Mouse (Mus musculus) liver, embryonic 15.5 days (tissue): ENCODE data around the gene Gna12. TPM values are rescaled to one million over a fixed set of nuclear protein-coding genes. Genes with fewer than 3 reads are reported as not detected.
A peak's percentile ranks its signal among the peaks of the same experiment; 100 is the strongest.

ENCODE experiments used
- ATAC-seq: fragments of 200-750 bp; cut with Nextera tagmentation; 2 replicates; pipeline ENCODE4 v1.8.0; 2017; ENCODE audit warnings: moderate number of reproducible peaks, mild to moderate bottlenecking, moderate library complexity; ENCODE audit not compliant: insufficient read depth
- H3K27ac ChIP-seq: fragments of 300-500 bp; sonication (generic); replicated peaks from 2 replicates; pipeline ENCODE4 v1.5.1; 2015; ENCODE audit warnings: mild to moderate bottlenecking, inconsistent platforms
- H3K27me3 ChIP-seq: fragments of 300-500 bp; sonication (generic); 2 replicates; pipeline ENCODE4 v1.6.1; 2015; ENCODE audit warnings: mild to moderate bottlenecking, inconsistent platforms
- H3K36me3 ChIP-seq: fragments of 300-500 bp; sonication (generic); replicated peaks from 2 replicates; pipeline ENCODE4 v1.6.1; 2015; ENCODE audit warnings: moderate library complexity, mild to moderate bottlenecking, inconsistent platforms
- H3K4me1 ChIP-seq: fragments of 300-500 bp; sonication (generic); replicated peaks from 2 replicates; pipeline ENCODE4 v1.6.1; 2015; ENCODE audit warnings: inconsistent platforms
- H3K4me2 ChIP-seq: fragments of 300-500 bp; sonication (generic); 2 replicates; pipeline ENCODE4 v1.6.1; 2015; ENCODE audit warnings: moderate library complexity, mild to moderate bottlenecking, inconsistent platforms
- H3K4me3 ChIP-seq: fragments of 300-500 bp; sonication (generic); replicated peaks from 2 replicates; pipeline ENCODE4 v1.5.1; 2015; ENCODE audit warnings: mild to moderate bottlenecking, inconsistent platforms
- H3K9ac ChIP-seq: fragments of 300-500 bp; sonication (generic); 2 replicates; pipeline ENCODE4 v1.6.1; 2015; ENCODE audit warnings: moderate library complexity, mild to moderate bottlenecking, inconsistent platforms
- H3K9me3 ChIP-seq: fragments of 300-500 bp; sonication (generic); replicated peaks from 2 replicates; pipeline ENCODE4 v1.6.1; 2016; ENCODE audit warnings: inconsistent platforms
- WGBS: fragments of 180-500 bp; shearing (Covaris S2); methylation state at CpG from one replicate; pipeline ENCODE4 v1.1.7; 2015; ENCODE audit warnings: mixed read lengths; ENCODE audit not compliant: insufficient replicate concordance; 5-methylcytosine and 5-hydroxymethylcytosine counted together
- polyA plus RNA-seq: library from polyadenylated mRNA; unstranded; fragments of >200 nt; fragmentation: Nextera tagmentation; extraction: Ambion mirVana; gene quantifications from 2 replicates; pipeline ENCODE4 v1.2.1, GENCODE M21; 2015

The Gna12 gene
- polyA plus RNA-seq, 1 experiment from 2014 or later: 14.1 TPM

DNA sequence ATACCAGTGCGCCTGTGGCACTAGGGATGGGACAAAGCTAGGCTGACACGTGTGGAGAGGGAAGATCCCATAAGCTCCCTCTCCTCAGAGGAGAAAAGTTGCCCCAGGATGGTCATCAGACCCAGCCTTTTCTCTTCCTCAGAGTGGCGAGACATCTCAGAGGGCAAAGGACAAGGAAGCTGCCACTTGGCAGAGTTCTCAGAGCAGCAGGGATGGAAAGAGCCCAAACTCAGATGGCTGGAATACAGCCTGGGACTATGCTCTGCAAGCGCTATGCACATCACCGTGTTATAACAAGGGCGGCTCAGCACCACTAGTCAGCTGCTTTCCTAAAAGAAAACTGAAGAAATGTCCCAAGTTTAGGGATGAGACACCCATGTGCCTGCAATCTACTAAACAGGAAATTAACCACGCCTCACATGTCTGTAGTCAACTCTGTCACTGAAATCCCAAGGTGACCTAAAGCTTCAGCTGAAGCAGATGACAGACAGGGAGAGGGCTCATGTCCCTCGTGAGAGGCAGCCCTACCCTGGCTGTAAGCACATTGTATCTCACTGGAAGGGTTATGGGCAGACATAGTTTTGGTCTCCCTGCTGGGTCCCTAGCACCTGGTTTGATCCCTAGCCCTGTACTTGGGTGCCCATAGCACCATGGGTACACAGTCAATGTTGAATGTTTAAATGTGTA, 48.2 kb downstream of the Gna12 start:
- Histone ChIP-seq H3K9ac (no peak overlapping the region), H3K9me3 (no peaks in the 10 kb centered on the region), H3K4me1 (peaks cover 21% of the 10 kb centered on the region; the same call in 1 of the 2 replicates), H3K36me3 (peaks cover 38% of the 10 kb centered on the region), H3K27me3 (no peaks in the 10 kb centered on the region), H3K4me2 (no peak overlapping the region), H3K4me3 (no peak overlapping the region), H3K27ac (no peak overlapping the region)
- ATAC-seq: no peak
- 59% methylated on average over 8 of the region's 8 CpGs for WGBS

DNA sequence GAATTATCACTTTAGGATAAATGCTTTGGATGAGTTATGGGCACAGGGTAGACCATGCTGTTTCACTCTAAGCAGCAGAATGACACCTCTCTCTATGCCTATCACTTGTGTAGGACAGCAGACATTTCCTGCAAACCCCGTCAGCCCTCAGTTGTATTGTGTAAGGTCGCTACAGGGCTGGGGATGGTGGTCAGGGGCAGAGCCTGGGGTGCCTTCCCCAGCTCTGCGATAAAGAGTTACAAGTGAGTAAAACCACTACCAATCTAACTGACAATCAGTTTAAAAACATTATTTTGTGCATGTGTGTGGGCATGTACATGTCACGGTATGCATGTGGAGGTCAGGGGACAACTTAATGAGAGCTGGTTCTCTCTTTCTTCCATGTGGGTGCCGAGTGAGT, 49.1 kb downstream of the Gna12 start:
- Histone ChIP-seq H3K9me3 (no peaks in the 10 kb centered on the region), H3K9ac (no peak overlapping the region), H3K4me2 (no peak overlapping the region), H3K4me3 (no peak overlapping the region), H3K36me3 (peaks cover 40% of the 10 kb centered on the region), H3K4me1 (0 out of 2 replicates have a peak, but pooled peaks cover 12% of the 10 kb centered on the region), H3K27me3 (no peaks in the 10 kb centered on the region), H3K27ac (no peak overlapping the region)
- ATAC-seq: no peak; the same call in 1 of the 2 replicates
- 32% methylated on average over 5 of the region's 5 CpGs for WGBS

DNA sequence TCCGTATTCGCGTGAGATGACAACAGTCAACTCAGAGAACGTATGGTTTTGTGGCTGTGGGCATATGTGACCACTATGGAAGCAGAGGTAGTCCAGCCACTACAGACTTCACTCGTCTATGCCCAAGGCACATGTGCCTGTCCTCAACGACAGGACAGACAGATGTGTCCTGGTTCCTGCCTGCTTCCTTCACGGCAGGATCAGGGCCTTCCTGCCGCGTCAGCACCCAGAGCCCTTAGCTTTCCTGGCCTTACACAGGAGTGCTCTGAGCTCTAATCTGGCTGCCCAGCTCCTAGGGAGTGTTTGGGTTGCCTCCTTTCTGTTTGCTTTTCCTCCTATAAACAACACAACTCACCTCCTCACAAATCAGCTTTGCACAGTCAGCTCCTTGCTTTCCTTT, 53.3 kb downstream of the Gna12 start:
- Histone ChIP-seq H3K4me1 (peaks cover 40% of the 10 kb centered on the region), H3K4me2 (no peak overlapping the region), H3K27ac (no peak overlapping the region), H3K9me3 (no peaks in the 10 kb centered on the region), H3K36me3 (peaks cover 16% of the 10 kb centered on the region; the same call in 1 of the 2 replicates), H3K9ac (no peak overlapping the region), H3K27me3 (no peaks in the 10 kb centered on the region), H3K4me3 (no peak overlapping the region)
- no peak for ATAC-seq
- 55% methylated on average over 9 of the region's 9 CpGs for WGBS

GRCm38 (mm10) chr5:140775111-140775510, 55.1 kb downstream of the Gna12 start:
- no peak overlapping the region for H3K9ac ChIP-seq
- WGBS: 78% methylated on average over 4 of the region's 4 CpGs
- H3K27me3 ChIP-seq: no peaks in the 10 kb centered on the region
- peaks cover 12% of the 10 kb centered on the region; the same call in 1 of the 2 replicates for H3K36me3 ChIP-seq
- peaks cover 39% of the 10 kb centered on the region for H3K4me1 ChIP-seq
- H3K9me3 ChIP-seq: no peaks in the 10 kb centered on the region
- ATAC-seq: no peak
- no peak overlapping the region for H3K4me2 ChIP-seq
- no peak overlapping the region for H3K27ac ChIP-seq
- no peak overlapping the region for H3K4me3 ChIP-seq

DNA sequence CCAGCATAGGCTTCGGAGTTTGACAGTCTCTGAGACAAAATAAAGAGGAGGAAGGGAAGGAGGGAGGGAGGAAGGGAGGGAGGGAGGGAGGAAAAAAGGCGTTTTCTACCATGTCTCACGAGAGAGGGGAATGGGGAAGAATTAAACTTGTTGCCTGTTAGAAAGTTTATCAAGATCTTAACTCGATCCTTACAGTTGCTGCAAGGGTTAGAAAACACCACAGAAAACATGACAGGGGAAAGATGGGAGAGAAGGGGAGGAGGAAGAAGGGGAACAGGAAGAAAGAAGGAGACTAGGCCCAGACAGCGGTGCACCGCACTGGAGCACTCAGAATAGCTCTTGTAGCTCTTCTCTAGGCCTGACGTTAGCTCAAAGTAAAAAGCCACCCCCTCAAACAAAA, 58.1 kb downstream of the Gna12 start:
- peak overlapping the region; percentile 39; the same call in 1 of the 2 replicates for H3K27ac ChIP-seq
- 20% methylated on average over 7 of the region's 7 CpGs for WGBS
- no peaks in the 10 kb centered on the region for H3K9me3 ChIP-seq
- no peak overlapping the region for H3K4me3 ChIP-seq
- no peak overlapping the region for H3K9ac ChIP-seq
- no peak overlapping the region for H3K4me2 ChIP-seq
- peaks cover 59% of the 10 kb centered on the region for H3K4me1 ChIP-seq
- ATAC-seq: no peak
- no peaks in the 10 kb centered on the region for H3K27me3 ChIP-seq
- H3K36me3 ChIP-seq: 0 out of 2 replicates have a peak, but pooled peaks cover 3% of the 10 kb centered on the region

DNA sequence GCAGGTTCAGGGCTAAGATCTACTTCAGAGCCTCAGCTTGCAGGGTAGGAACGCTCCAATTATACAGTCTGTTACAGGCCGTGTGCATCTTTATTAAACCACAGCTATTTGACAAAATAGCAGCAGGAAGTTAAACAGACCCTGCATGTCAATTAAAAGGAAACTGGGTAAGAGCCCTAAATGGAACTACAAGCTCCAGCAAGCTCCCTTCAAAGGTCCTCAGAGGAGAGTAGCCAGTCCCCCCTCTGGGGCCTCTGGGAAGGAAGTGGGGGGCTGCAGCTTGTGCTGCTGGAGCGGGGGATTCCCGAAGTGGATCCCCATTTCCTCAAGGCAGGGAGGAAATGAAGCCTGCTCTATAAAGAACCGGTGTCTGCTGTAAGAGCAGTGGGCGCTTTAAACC, 58.6 kb downstream of the Gna12 start:
- Histone ChIP-seq H3K27ac (peak overlapping the region; percentile 39; the same call in 1 of the 2 replicates), H3K9me3 (no peaks in the 10 kb centered on the region), H3K4me2 (no peak overlapping the region), H3K36me3 (no peaks in the 10 kb centered on the region), H3K4me1 (peaks cover 63% of the 10 kb centered on the region), H3K4me3 (no peak overlapping the region), H3K9ac (no peak overlapping the region), H3K27me3 (no peaks in the 10 kb centered on the region)
- no peak for ATAC-seq
- 35% methylated on average over 6 of the region's 6 CpGs for WGBS

DNA sequence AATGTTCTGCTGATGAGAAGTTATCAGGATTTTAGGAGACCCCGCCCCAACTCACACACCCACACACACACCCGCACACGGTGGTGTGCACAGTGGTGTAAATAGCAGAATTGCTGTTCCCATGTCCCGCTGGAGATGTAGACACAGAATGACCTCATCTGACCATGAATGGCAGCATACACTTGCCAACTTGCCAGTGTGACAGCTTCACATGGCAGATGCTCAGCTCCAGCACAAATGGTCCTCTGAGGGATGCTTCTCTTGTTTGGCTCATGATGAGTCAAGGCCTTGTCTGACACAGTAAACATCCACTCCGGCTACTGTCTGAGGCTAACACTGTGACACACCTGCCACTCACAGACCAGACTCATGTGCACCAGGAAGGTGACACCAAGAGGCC, 61.9 kb downstream of the Gna12 start:
- no peaks in the 10 kb centered on the region for H3K27me3 ChIP-seq
- no peaks in the 10 kb centered on the region for H3K9me3 ChIP-seq
- H3K4me2 ChIP-seq: no peak overlapping the region
- H3K27ac ChIP-seq: peak overlapping the region; percentile 67; the same call in 1 of the 2 replicates
- H3K9ac ChIP-seq: no peak overlapping the region
- ATAC-seq: no peak
- WGBS: 35% methylated on average over 5 of the region's 5 CpGs
- H3K36me3 ChIP-seq: no peaks in the 10 kb centered on the region
- H3K4me3 ChIP-seq: no peak overlapping the region
- H3K4me1 ChIP-seq: peaks cover 73% of the 10 kb centered on the region

- Histone ChIP-seq H3K4me3 (no peak overlapping the region), H3K4me1 (peaks cover 69% of the 10 kb centered on the region), H3K27me3 (no peaks in the 10 kb centered on the region), H3K9ac (no peak overlapping the region), H3K36me3 (no peaks in the 10 kb centered on the region), H3K27ac (peak overlapping the region; percentile 67), H3K4me2 (no peak overlapping the region), H3K9me3 (no peaks in the 10 kb centered on the region)
- 49% methylated on average over 9 of the region's 9 CpGs for WGBS
- ATAC-seq: peak; percentile 40; the same call in 1 of the 2 replicates
Measured at GRCm38 (mm10) chr5:140767704-140768141, 62.5 kb downstream of the Gna12 start.

- H3K9ac ChIP-seq: no peak overlapping the region
- H3K27me3 ChIP-seq: no peaks in the 10 kb centered on the region
- no peaks in the 10 kb centered on the region for H3K9me3 ChIP-seq
- ATAC-seq: no peak
- no peak overlapping the region for H3K27ac ChIP-seq
- H3K36me3 ChIP-seq: peaks cover 11% of the 10 kb centered on the region
- H3K4me3 ChIP-seq: no peak overlapping the region
- H3K4me2 ChIP-seq: no peak overlapping the region
- 63% methylated on average over 4 of the region's 4 CpGs for WGBS
- H3K4me1 ChIP-seq: peaks cover 59% of the 10 kb centered on the region
Measured at GRCm38 (mm10) chr5:140766566-140766965, 63.7 kb downstream of the Gna12 start.

GRCm38 (mm10) chr5:140764921-140765613, 65.2 kb downstream of the Gna12 start:
- H3K9ac ChIP-seq: no peak overlapping the region
- no peak overlapping the region for H3K4me2 ChIP-seq
- WGBS: 32% methylated on average over 6 of the region's 6 CpGs
- H3K27me3 ChIP-seq: no peaks in the 10 kb centered on the region
- H3K4me3 ChIP-seq: no peak overlapping the region
- H3K27ac ChIP-seq: peak overlapping the region; percentile 57; the same call in 1 of the 2 replicates
- peaks cover 54% of the 10 kb centered on the region for H3K4me1 ChIP-seq
- peak; percentile 59 for ATAC-seq
- H3K36me3 ChIP-seq: peaks cover 23% of the 10 kb centered on the region
- no peaks in the 10 kb centered on the region for H3K9me3 ChIP-seq

- Histone ChIP-seq H3K36me3 (peaks cover 46% of the 10 kb centered on the region), H3K4me3 (no peak overlapping the region), H3K9me3 (no peaks in the 10 kb centered on the region), H3K27ac (no peak overlapping the region), H3K9ac (no peak overlapping the region), H3K27me3 (no peaks in the 10 kb centered on the region), H3K4me1 (peaks cover 36% of the 10 kb centered on the region), H3K4me2 (no peak overlapping the region)
- WGBS: 74% methylated on average over 4 of the region's 4 CpGs
- no peak for ATAC-seq
Measured at GRCm38 (mm10) chr5:140762540-140762939, 67.7 kb downstream of the Gna12 start.
